Mouse (Mus musculus) adrenal gland, adult 18-20 months (tissue): ENCODE data around the gene Zfp141. TPM values are rescaled to one million over a fixed set of nuclear protein-coding genes. Genes with fewer than 3 reads are reported as not detected.

Source experiments
- DNase-seq, 2 experiments: peaks; one replicate each; pipeline ENCODE4 v3.0.0; 2021 to 2022; ENCODE audit warnings: low spot score in 2 of 2
- long read RNA-seq, 2 experiments: library from polyadenylated mRNA; stranded (forward); transcript quantifications; one replicate each; pipeline ENCODE4 v2.0.0; 2021
- total RNA-seq, 2 experiments: library from RNA; stranded (reverse); gene quantifications; 1 replicate in 1 of 2; 2 replicates in 1 of 2; pipeline ENCODE4 v1.2.3; 2021

Gene Zfp141
- total RNA-seq, result 10 to 100 TPM; 11.3 to 11.8 TPM
- long read RNA-seq, experiment 1, partial matches to known transcripts, result 0 of 2 reads
- long read RNA-seq, experiment 1, other reads (novel, unspliced or antisense), result 2 of 2 reads
- long read RNA-seq, experiment 2, full-length matches to known transcripts, result 1 of 2 reads
- long read RNA-seq, experiment 2, partial matches to known transcripts, result 0 of 2 reads
- long read RNA-seq, experiment 2, other reads (novel, unspliced or antisense), result 1 of 2 reads

DNA sequence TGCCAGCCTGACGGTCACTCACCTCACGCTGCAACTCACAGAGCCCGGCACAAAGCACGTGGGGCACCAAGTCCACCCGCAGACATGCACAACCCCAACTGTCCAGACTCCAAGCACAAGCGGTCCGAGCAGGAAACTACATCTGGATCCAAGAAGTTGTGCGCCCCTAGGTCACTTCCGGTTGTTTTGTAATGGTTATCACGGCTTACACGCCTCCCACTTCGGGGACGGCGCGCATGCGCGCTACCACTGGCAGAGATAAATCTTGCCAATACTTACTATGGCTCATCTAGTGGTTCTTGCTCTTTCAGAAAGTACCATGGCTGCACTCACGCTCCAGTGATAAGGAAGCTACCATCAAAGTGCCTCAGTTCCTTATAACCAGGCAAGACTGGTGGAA is at the start of gene Zfp141:
Gene Zfp141 (minus strand): TSS at position 153 of the 400 bp plus-strand sequence.
- DNase-seq, result peak; percentile 74 to 76

GRCm38 (mm10) chr7:42551766-42552165 is 46.2 kb upstream of the Zfp141 start:
- DNase-seq, result no peak

GRCm38 (mm10) chr7:42505186-42505585 is 354 bp downstream of the Zfp141 start:
- no peak for DNase-seq

GRCm38 (mm10) chr7:42498248-42498647 is 7.3 kb downstream of the Zfp141 start:
- no peak for DNase-seq

GRCm38 (mm10) chr7:42497356-42497755 is 8.2 kb downstream of the Zfp141 start:
- DNase-seq, result no peak

GRCm38 (mm10) chr7:42496202-42496601 is 9.3 kb downstream of the Zfp141 start:
- DNase-seq, result no peak

GRCm38 (mm10) chr7:42490859-42491258 is 14.7 kb downstream of the Zfp141 start:
- DNase-seq, result no peak

- DNase-seq, result no peak
These were observed 15.2 kb downstream of the Zfp141 start for GRCm38 (mm10) chr7:42490358-42490757.

GRCm38 (mm10) chr7:42454640-42455039 is 50.9 kb downstream of the Zfp141 start:
- DNase-seq, result no peak

DNA sequence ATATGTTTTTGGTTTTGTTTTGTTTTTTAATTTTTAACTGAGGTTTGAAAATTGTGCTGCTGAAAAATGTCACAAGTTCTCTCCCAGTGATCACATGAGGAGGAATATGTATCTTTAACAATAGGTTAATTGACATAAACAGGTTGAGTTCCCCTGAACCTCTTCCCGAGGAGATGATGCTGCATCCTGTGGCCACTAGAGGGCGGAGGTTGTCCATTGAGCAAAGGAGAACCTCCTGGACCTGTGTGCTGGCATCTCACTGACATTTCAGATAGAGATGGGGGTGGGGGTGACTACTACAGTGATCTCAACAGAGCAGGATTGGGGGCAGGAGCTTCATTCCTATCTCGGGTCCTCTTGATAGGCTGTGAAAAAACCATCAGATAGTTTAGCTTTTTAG is 54.9 kb downstream of the Zfp141 start:
- peak; percentile 13 to 43 for DNase-seq

DNA sequence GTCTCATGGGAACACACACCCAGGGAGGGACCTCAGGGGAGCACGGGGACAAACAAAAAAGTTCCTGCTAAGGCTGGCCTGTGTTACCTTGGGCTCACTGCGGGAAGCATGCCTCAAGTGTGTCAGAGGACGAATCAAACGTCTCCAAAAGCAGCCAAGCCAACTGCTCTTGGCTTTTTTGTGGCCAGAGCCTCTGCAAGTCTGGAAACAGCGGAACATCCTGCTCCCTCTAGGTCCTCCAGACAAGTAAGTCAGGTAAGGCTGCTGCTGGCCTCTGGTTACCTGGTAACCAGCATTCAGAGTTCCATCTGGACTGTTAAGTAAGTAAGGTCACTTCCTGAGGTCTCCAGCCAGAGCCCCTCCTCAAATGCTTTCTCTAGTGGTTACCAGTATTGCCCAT is 57.7 kb downstream of the Zfp141 start, which contains the start of gene 4933421I07Rik:
Gene 4933421I07Rik (minus strand): TSS at position 271 of the 400 bp plus-strand sequence.
- no peak for DNase-seq

DNA sequence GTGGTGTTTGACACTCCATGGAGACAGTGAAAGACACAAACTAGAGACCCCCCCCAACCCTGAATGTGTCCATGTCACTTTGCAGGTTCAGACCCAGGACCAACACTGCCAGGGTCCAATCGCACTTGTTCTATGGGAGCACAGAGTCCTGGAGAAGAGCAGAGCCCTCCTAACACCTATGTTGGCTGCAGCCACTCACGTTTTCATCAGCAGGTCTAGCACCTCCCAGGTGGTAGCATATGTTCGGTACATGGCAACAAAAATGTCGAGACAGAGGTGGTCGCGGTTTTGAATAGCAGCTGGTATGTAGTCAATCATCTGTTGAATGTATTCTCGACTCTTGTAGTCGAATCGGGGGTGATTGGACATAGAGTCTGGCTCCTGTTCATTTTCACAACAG is 58.2 kb downstream of the Zfp141 start:
- no peak for DNase-seq

Other genes starting within 250 kb of the Zfp141 start
- gene Vmn2r61, start 245.7 kb downstream of the Zfp141 start, total RNA-seq, result not detected
- gene 4933421I07Rik, start 57.6 kb downstream of the Zfp141 start, total RNA-seq, result not detected
- gene Gm21028, start 72.8 kb upstream of the Zfp141 start, total RNA-seq, result not detected
- gene Zfp977, start 86.8 kb upstream of the Zfp141 start, total RNA-seq, result under 1 TPM; 0.63 to 0.77 TPM
- 1 to 10 TPM; 3.8 to 4.0 TPM for gene Zfp976, start 136.8 kb upstream of the Zfp141 start, total RNA-seq
- gene Zfp975, start 187.0 kb upstream of the Zfp141 start, total RNA-seq, result 1 to 10 TPM; 3.5 to 4.7 TPM
- gene Gm17067, start 221.3 kb upstream of the Zfp141 start, total RNA-seq, result under 1 TPM; 0.13 to 0.42 TPM